Mouse (Mus musculus) T-cell, adult 66 days (primary cell): ENCODE results near the gene Bsdc1. TPM values are rescaled to one million over a fixed set of nuclear protein-coding genes. Genes with fewer than 3 reads are reported as not detected.

ENCODE experiments used
- total RNA-seq, 2 experiments: library from RNA; stranded (reverse); gene quantifications; 3 replicates in 1 of 2; 4 replicates in 1 of 2; pipeline ENCODE4 v1.2.4; 2023

Gene Bsdc1
- total RNA-seq = 100 to 1,000 TPM; 118 to 131 TPM

GRCm38 (mm10) chr4:129461183-129461960 lies at the start of gene Bsdc1:
Gene Bsdc1 (plus strand): TSS chr4:129461581.

DNA sequence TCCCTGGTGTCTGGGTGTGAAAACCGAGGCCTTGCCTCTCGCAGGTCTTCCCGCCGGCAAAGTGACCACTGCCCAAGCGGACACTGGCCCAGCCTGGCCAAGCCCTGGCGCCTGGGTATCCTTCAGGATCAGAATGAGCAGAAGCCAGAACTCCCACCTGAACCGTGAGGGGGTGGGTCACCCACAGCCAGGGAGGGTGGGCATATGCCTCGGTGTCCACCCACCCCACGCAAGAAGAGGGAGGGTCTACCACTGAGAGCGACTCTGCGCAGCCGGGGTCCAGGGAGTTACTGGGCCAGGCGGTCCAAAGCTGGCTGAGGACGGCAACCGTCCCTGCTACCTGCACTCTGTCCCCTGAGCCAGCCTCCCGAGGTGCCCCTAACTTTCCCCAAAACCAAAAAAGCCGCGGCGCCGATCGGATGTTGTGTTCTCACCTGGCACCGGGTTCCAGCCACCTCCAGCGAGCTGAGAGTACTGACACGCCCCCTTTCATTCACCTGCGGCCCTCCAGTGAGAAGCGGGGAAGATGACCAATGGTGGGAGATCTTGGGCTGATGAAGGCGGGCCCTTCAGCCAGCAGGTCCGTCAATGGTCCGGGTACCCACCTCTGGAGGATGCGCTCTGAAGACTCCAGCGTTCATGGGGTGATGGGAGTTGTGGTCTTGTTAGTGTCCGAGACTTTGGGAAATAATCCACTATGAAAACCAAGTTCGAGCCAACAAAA lies 20.9 kb upstream of the Bsdc1 start, which contains the start of gene Zbtb8b:
TSS of gene Zbtb8b (minus strand) at position 514 of the 724 bp plus-strand sequence.

GRCm38 (mm10) chr4:129490972-129491880 lies 29.8 kb downstream of the Bsdc1 start, which contains the start of the genes Tssk3 and Fam229a:
Gene Tssk3 (minus strand): TSS chr4:129491022.
Gene Fam229a (plus strand): TSS chr4:129491190.

GRCm38 (mm10) chr4:129513086-129513767 lies 51.8 kb downstream of the Bsdc1 start, which contains the start of gene Marcksl1:
Gene Marcksl1 (plus strand): TSS chr4:129513581.

Other genes with a start within 250 kb of the Bsdc1 start
- gene C77080, start 200.2 kb upstream of the Bsdc1 start, total RNA-seq = under 1 TPM; 0.15 TPM
- gene Sync, start 174.0 kb upstream of the Bsdc1 start, total RNA-seq = not detected
- 100 to 1,000 TPM; 136 to 156 TPM for gene Rbbp4, start 126.2 kb upstream of the Bsdc1 start, total RNA-seq
- gene Zbtb8os, start 125.9 kb upstream of the Bsdc1 start, total RNA-seq = 10 to 100 TPM; 32.1 to 52.3 TPM
- 1 to 10 TPM; 4.1 to 4.9 TPM for gene Zbtb8a, start 83.5 kb upstream of the Bsdc1 start, total RNA-seq
- under 1 TPM in 1 of 2 experiments, not detected in 1; 0.26 TPM for gene Zbtb8b, start 20.7 kb upstream of the Bsdc1 start, total RNA-seq
- gene Tssk3, start 29.4 kb downstream of the Bsdc1 start, total RNA-seq = not detected
- gene Fam229a, start 29.6 kb downstream of the Bsdc1 start, total RNA-seq = 1 to 10 TPM; 1.1 to 1.5 TPM
- gene Marcksl1, start 52.0 kb downstream of the Bsdc1 start, total RNA-seq = 10 to 100 TPM in 1 of 2 experiments, 1 to 10 TPM in 1; 8.1 to 10.4 TPM
- 100 to 1,000 TPM; 135 to 137 TPM for gene Hdac1, start 81.1 kb downstream of the Bsdc1 start, total RNA-seq
- 100 to 1,000 TPM; 913 to 948 TPM for gene Lck, start 112.1 kb downstream of the Bsdc1 start, total RNA-seq
- gene Fam167b, start 117.0 kb downstream of the Bsdc1 start, total RNA-seq = not detected
- 100 to 1,000 TPM; 181 to 191 TPM for gene Eif3i, start 139.1 kb downstream of the Bsdc1 start, total RNA-seq
- 100 to 1,000 TPM; 125 to 142 TPM for gene Tmem234, start 139.1 kb downstream of the Bsdc1 start, total RNA-seq
- gene Dcdc2b, start 152.7 kb downstream of the Bsdc1 start, total RNA-seq = 1 to 10 TPM; 3.5 to 4.0 TPM
- gene Iqcc, start 157.5 kb downstream of the Bsdc1 start, total RNA-seq = 10 to 100 TPM; 26.8 to 29.0 TPM
- 10 to 100 TPM; 14.0 to 15.8 TPM for gene Ccdc28b, start 162.4 kb downstream of the Bsdc1 start, total RNA-seq
- 10 to 100 TPM; 71.4 to 73.6 TPM for gene Txlna, start 179.5 kb downstream of the Bsdc1 start, total RNA-seq
- 10 to 100 TPM; 33.9 to 45.9 TPM for gene Kpna6, start 211.2 kb downstream of the Bsdc1 start, total RNA-seq
- gene Tmem39b, start 235.3 kb downstream of the Bsdc1 start, total RNA-seq = 10 to 100 TPM; 13.0 to 15.0 TPM